In the genomic region with DNA sequence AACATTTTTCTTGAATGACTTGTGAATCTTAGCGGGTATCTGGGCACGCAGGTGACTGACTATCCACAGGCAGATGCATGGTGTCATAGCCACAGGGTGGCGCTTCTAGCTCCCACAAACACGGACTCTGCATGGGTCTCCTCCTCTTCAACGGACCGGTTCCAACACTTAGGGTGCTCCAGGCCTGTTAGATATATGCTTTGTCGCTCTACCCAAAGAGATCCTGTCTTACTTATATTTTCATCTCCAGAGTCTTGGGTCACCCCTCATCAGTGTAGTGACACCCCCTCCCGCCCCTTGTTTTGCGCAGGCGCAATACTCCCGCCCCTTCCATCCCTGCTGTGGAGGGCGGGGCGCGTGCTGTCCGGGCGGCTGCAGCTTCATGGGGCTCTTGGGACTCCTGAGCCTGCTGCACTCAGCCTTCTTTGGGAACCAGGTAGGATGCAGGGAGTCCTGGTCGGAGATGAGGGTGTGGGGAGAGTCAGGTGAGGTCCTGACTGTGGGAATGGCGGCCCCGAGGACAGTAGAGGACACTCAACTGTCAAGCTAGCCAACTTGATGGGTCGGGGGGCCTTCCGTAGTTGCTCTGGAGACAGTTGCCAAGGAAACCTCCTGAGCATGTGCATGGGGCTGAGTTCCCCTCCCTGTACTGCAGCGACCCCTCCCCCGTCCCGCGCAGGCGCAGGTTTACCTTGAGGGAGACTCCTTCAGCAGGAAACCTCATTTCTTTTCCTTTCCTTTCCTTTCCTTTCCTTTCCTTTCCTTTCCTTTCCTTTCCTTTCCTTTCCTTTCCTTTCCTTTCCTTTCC, we compare ENCODE assay signal across 8 mouse cellular contexts. TPM values are rescaled to one million over a fixed set of nuclear protein-coding genes. Genes with fewer than 3 reads are reported as not detected.
DNase-seq lines count a peak whose midpoint lies in the region; ATAC-seq and TF ChIP-seq lines count a peak whose summit lies in the region.

A gene (plus strand): TSS at position 360 of the 808 bp plus-strand sequence.

- intact Hi-C loops in heart, postnatal 14 days (cut with DNase I), result loop anchor here (1.0 to 2.0 kb wide), 3 partner anchors 23 to 81 kb away; a partner anchor contains a TSS

- no peak for TF ChIP-seq EP300 in ES-Bruce4 (IDR thresholded peaks at IDR 0.05; ENCODE audit: insufficient read depth, low read depth, low read length)

- DNase-seq in cerebellum, adult 11 months, result peak; percentile 83
- DNase-seq in forebrain, embryonic 14.5 days (ENCODE audit: low spot score), result peak; percentile 95
- DNase-seq in heart, postnatal 14 days, result peak; percentile 74 to 78
- peak; percentile 46 for DNase-seq in large intestine, adult 2 months (ENCODE audit: low read depth, low spot score)
- DNase-seq in telencephalon, adult 2 months (ENCODE audit: low read depth, low spot score), result peak; percentile 64

- peaks cover 3% of the 10 kb centered on the region for H3K4me1 ChIP-seq in ES-Bruce4 (ENCODE audit: control insufficient read depth, insufficient read depth, low read length)
- H3K4me1 ChIP-seq in forebrain, embryonic 14.5 days (ENCODE audit: control insufficient read depth, insufficient read depth, low read length), result peaks cover 35% of the 10 kb centered on the region
- peaks cover 33% of the 10 kb centered on the region for H3K4me1 ChIP-seq in liver, embryonic 16.5 days (ENCODE audit: control insufficient read depth, low read depth, low read length)
- H3K4me1 ChIP-seq in neural tube, embryonic 13.5 days (replicated peaks), result peaks cover 78% of the 10 kb centered on the region

- TF ChIP-seq POLR2A in ES-Bruce4 (IDR thresholded peaks at IDR 0.05; ENCODE audit: insufficient read depth, low read length), result no peak

- under 1% methylated on average over 26 of the region's 26 CpGs for WGBS in forebrain, embryonic 14.5 days
- WGBS in large intestine, adult 2 months, result 8% methylated on average over 26 of the region's 26 CpGs
- 9% methylated on average over 26 of the region's 26 CpGs for WGBS in liver, embryonic 16.5 days (ENCODE audit: insufficient replicate concordance)
- WGBS in neural tube, embryonic 13.5 days, result under 1% methylated on average over 26 of the region's 26 CpGs

- TF ChIP-seq CTCF in ES-Bruce4 (IDR thresholded peaks at IDR 0.05; ENCODE audit: low read depth, low read length), result peak; percentile 73

- H3K9me3 ChIP-seq in ES-Bruce4 (replicated peaks; ENCODE audit: control insufficient read depth, insufficient read depth, low read length, poor library complexity, severe bottlenecking), result no peaks in the 10 kb centered on the region
- H3K9me3 ChIP-seq in forebrain, embryonic 14.5 days (replicated peaks; ENCODE audit: control insufficient read depth, low read length), result no peaks in the 10 kb centered on the region
- H3K9me3 ChIP-seq in liver, embryonic 16.5 days (replicated peaks; ENCODE audit: control insufficient read depth, low read length), result no peaks in the 10 kb centered on the region
- H3K9me3 ChIP-seq in neural tube, embryonic 13.5 days, result no peaks in the 10 kb centered on the region

- no peaks in the 10 kb centered on the region for H3K27me3 ChIP-seq in ES-Bruce4 (ENCODE audit: control insufficient read depth, insufficient read depth, low read length, poor library complexity, severe bottlenecking)
- no peaks in the 10 kb centered on the region for H3K27me3 ChIP-seq in forebrain, embryonic 14.5 days (replicated peaks; ENCODE audit: control insufficient read depth, insufficient read depth, low read length)
- peaks cover 46% of the 10 kb centered on the region for H3K27me3 ChIP-seq in liver, embryonic 16.5 days (ENCODE audit: control insufficient read depth, insufficient read depth, low read depth, low read length)
- H3K27me3 ChIP-seq in neural tube, embryonic 13.5 days, result no peaks in the 10 kb centered on the region

- H3K4me2 ChIP-seq in forebrain, embryonic 14.5 days (ENCODE audit: low read length), result peak within 1 kb of the TSS; percentile 57
- peak within 1 kb of the TSS; percentile 49 for H3K4me2 ChIP-seq in liver, embryonic 16.5 days (ENCODE audit: low read depth, low read length)
- H3K4me2 ChIP-seq in neural tube, embryonic 13.5 days, result peak within 1 kb of the TSS; percentile 99

- peaks cover 25% of the 10 kb centered on the region for H3K36me3 ChIP-seq in ES-Bruce4 (ENCODE audit: control insufficient read depth, insufficient read depth, low read length, poor library complexity, severe bottlenecking)
- peaks cover 21% of the 10 kb centered on the region for H3K36me3 ChIP-seq in forebrain, embryonic 14.5 days (ENCODE audit: control insufficient read depth, insufficient read depth, low read length)
- peaks cover 11% of the 10 kb centered on the region for H3K36me3 ChIP-seq in liver, embryonic 16.5 days (ENCODE audit: control insufficient read depth, insufficient read depth)
- peaks cover 21% of the 10 kb centered on the region for H3K36me3 ChIP-seq in neural tube, embryonic 13.5 days

- peak within 1 kb of the TSS; percentile 48; the same call in 1 of the 2 replicates for H3K27ac ChIP-seq in ES-Bruce4 (ENCODE audit: insufficient read depth, low read length)
- H3K27ac ChIP-seq in forebrain, embryonic 14.5 days (ENCODE audit: low read depth, low read length), result peak within 1 kb of the TSS; percentile 89
- H3K27ac ChIP-seq in liver, embryonic 16.5 days (ENCODE audit: low read length), result no peak within 1 kb of the TSS
- H3K27ac ChIP-seq in neural tube, embryonic 13.5 days (replicated peaks), result peak within 1 kb of the TSS; percentile 97

- peak; percentile 56 for ATAC-seq in forebrain, embryonic 14.5 days
- ATAC-seq in liver, embryonic 16.5 days (ENCODE audit: low read depth), result peak; percentile 19; the same call in 1 of the 2 replicates
- peak; percentile 51 for ATAC-seq in neural tube, embryonic 13.5 days (ENCODE audit: low read depth)

- peak within 1 kb of the TSS; percentile 82 for H3K4me3 ChIP-seq in ES-Bruce4 (ENCODE audit: low read depth, low read length)
- peak within 1 kb of the TSS; percentile 35 for H3K4me3 ChIP-seq in forebrain, embryonic 14.5 days (ENCODE audit: low read depth, low read length)
- H3K4me3 ChIP-seq in liver, embryonic 16.5 days (ENCODE audit: low read depth, low read length), result peak within 1 kb of the TSS; percentile 37
- peak within 1 kb of the TSS; percentile 44 for H3K4me3 ChIP-seq in neural tube, embryonic 13.5 days

- no peak within 1 kb of the TSS for H3K9ac ChIP-seq in ES-Bruce4 (ENCODE audit: low read depth, poor library complexity, severe bottlenecking)
- H3K9ac ChIP-seq in forebrain, embryonic 14.5 days (ENCODE audit: low read length), result peak within 1 kb of the TSS; percentile 62
- 0 out of 2 replicates have a peak within 1 kb of the TSS, but pooled peaks have one; percentile 5 for H3K9ac ChIP-seq in liver, embryonic 16.5 days (ENCODE audit: low read depth, low read length)
- peak within 1 kb of the TSS; percentile 100 for H3K9ac ChIP-seq in neural tube, embryonic 13.5 days

RNA-seq across cellular contexts. Expression of the gene that starts here (rescaled TPM):
- polyA plus RNA-seq in ES-Bruce4 (2011; ENCODE audit: insufficient read depth, insufficient read length, low read depth, missing spikeins), result 3.2 and 3.8 TPM in 2 replicates
- polyA plus RNA-seq in forebrain, embryonic 14.5 days (2014; fragmentation: Nextera tagmentation; extraction: Ambion mirVana), result 154 and 213 TPM in 2 replicates
- total RNA-seq in heart, postnatal 14 days (2021), result 1 to 10 TPM; 2.3 to 3.6 TPM
- polyA plus RNA-seq in large intestine, adult 2 months (2012; rRNA removed), result 0.41 and 0.45 TPM in 2 replicates
- 0.12 and 0.23 TPM in 2 replicates for polyA plus RNA-seq in liver, embryonic 16.5 days (2015; fragmentation: Nextera tagmentation; extraction: Ambion mirVana)
- 153 and 156 TPM in 2 replicates for polyA plus RNA-seq in neural tube, embryonic 13.5 days (2015; fragmentation: Nextera tagmentation; extraction: Ambion mirVana)

Comparison
In these comparisons a context has a peak if more than half of its experiments do, and no peak if none do; other contexts are left out.
1. RNA of the gene that starts here (polyA plus RNA-seq): 153 to 156 TPM in neural tube, embryonic 13.5 days and 154 to 213 TPM in forebrain, embryonic 14.5 days; 3.2 to 3.8 TPM in ES-Bruce4, 0.41 to 0.45 TPM in large intestine, adult 2 months and 0.12 to 0.23 TPM in liver, embryonic 16.5 days; every median in the first group is over 10 times any median in the second.
2. Peak in DNase-seq in large intestine, adult 2 months; RNA of the gene not detected or under 1 TPM.
3. Peak in ATAC-seq, H3K4me3 ChIP-seq, H3K9ac ChIP-seq and H3K4me2 ChIP-seq in liver, embryonic 16.5 days; RNA of the gene not detected or under 1 TPM.
4. H3K4me2 ChIP-seq: peak in every context shown above with its lines; median percentile 99 in neural tube, embryonic 13.5 days; 57 in forebrain, embryonic 14.5 days; 49 in liver, embryonic 16.5 days.
5. Peak in every context shown above with its lines, with median percentiles within 50 percentile points of each other: H3K4me3 ChIP-seq, DNase-seq and ATAC-seq.